Comparison of ENCODE assay signal across 24 mouse cellular contexts in genomic region chr8:127968026-127968425, GRCm38 (mm10).
"Had no signal": no experiment of that assay in that cellular context is flagged by ENCODE, and none has a peak within 500 bp of the region (broad histone marks: within the 10 kb centered on the region; RNA-seq: fewer than 3 reads in every experiment).

No protein-coding gene starts in this region.

- H3K4me3 ChIP-seq: layer of hippocampus, adult 2 months; limb, embryonic 10.5 days; limb, embryonic 13.5 days; liver, embryonic 12.5 days; liver, embryonic 15.5 days; lung, embryonic 15.5 days; megakaryocyte, embryonic 14.5 days; midbrain, embryonic 10.5 days; midbrain, embryonic 13.5 days; myocyte; stomach, embryonic 15.5 days had no signal

- ATAC-seq: liver, embryonic 12.5 days; midbrain, embryonic 13.5 days; midbrain, embryonic 16.5 days had no signal

- H3K27me3 ChIP-seq: limb, embryonic 13.5 days; liver, embryonic 12.5 days; liver, embryonic 15.5 days; lung, embryonic 15.5 days; midbrain, embryonic 13.5 days; stomach, embryonic 15.5 days had no signal

- H3K36me3 ChIP-seq: limb, embryonic 10.5 days; limb, embryonic 13.5 days; liver, embryonic 12.5 days; liver, embryonic 15.5 days; lung, embryonic 15.5 days; midbrain, embryonic 10.5 days; midbrain, embryonic 13.5 days; stomach, embryonic 15.5 days had no signal

- H3K9ac ChIP-seq: limb, embryonic 13.5 days; liver, embryonic 12.5 days; liver, embryonic 15.5 days; lung, embryonic 15.5 days; midbrain, embryonic 13.5 days; stomach, embryonic 15.5 days had no signal

- H3K9me3 ChIP-seq: limb, embryonic 10.5 days; liver, embryonic 12.5 days; liver, embryonic 15.5 days; lung, embryonic 15.5 days; megakaryocyte, embryonic 14.5 days; midbrain, embryonic 10.5 days; midbrain, embryonic 13.5 days; stomach, embryonic 15.5 days had no signal

- H3K27ac ChIP-seq: kidney, postnatal 0 days; layer of hippocampus, adult 2 months; limb, embryonic 10.5 days; limb, embryonic 13.5 days; liver, embryonic 12.5 days; liver, embryonic 15.5 days; lung, embryonic 15.5 days; midbrain, embryonic 10.5 days; midbrain, embryonic 13.5 days; stomach, embryonic 15.5 days had no signal

- H3K4me2 ChIP-seq: limb, embryonic 13.5 days; liver, embryonic 12.5 days; liver, embryonic 15.5 days; lung, embryonic 15.5 days; midbrain, embryonic 13.5 days; stomach, embryonic 15.5 days had no signal

- DNase-seq: kidney, adult 9 months; kidney, postnatal 25 days; layer of hippocampus, adult 9-11 months; liver; lung, adult 18-20 months; lung, postnatal 10 days; lung, postnatal 36 days; right cerebral cortex, adult 18-20 months; right cerebral cortex, postnatal 14 days; spleen, adult 18-20 months; thymus, postnatal 25 days had no signal

- H3K4me1 ChIP-seq: limb, embryonic 13.5 days; liver, embryonic 12.5 days; liver, embryonic 15.5 days; megakaryocyte, embryonic 14.5 days; midbrain, embryonic 10.5 days; midbrain, embryonic 13.5 days; stomach, embryonic 15.5 days had no signal
